Mouse (Mus musculus) erythroblast, embryonic 14.5 days (primary cell): ENCODE measurements around the gene Glb1l.

Experiments
- GATA1 ChIP-seq: IDR thresholded peaks from 2 replicates; pipeline ENCODE4 v1.6.1; 2012; ENCODE audit warnings: low read length, inconsistent platforms, mixed read lengths
- TAL1 ChIP-seq: IDR thresholded peaks from 3 replicates; pipeline ENCODE4 v1.6.1; 2012; ENCODE audit warnings: low read length, inconsistent platforms, mixed read lengths

GRCm38 (mm10) chr1:75216797-75217585, 6.4 kb upstream of the Glb1l start:
- no peak for TF ChIP-seq TAL1
- TF ChIP-seq GATA1: no peak
